Mouse (Mus musculus) forebrain, postnatal 0 days (tissue): ENCODE results near the gene Camk1d. TPM values are rescaled to one million over a fixed set of nuclear protein-coding genes. Genes with fewer than 3 reads are reported as not detected.
A peak's percentile ranks its signal among the peaks of the same experiment; 100 is the strongest.
"Not testable (repeated sequence)": the region's sequence is repeated elsewhere in the genome, so short reads cannot be mapped to it uniquely, and the experiment has no call there.

Experiments used
- ATAC-seq: fragments of 200-750 bp; cut with Nextera tagmentation; 2 replicates; pipeline ENCODE4 v1.8.0; 2017; ENCODE audit warnings: mild to moderate bottlenecking, moderate library complexity
- DNase-seq: peaks from one replicate; pipeline ENCODE4 v3.0.0-alpha.2; 2015
- H3K27ac ChIP-seq: fragments of 300-500 bp; sonication (generic); 2 replicates; pipeline ENCODE4 v1.5.1; 2014; ENCODE audit warnings: low read depth, mild to moderate bottlenecking, antibody characterized with exemption, low read length, moderate library complexity, mixed read lengths
- H3K27me3 ChIP-seq: fragments of 300-500 bp; sonication (generic); 2 replicates; pipeline ENCODE4 v1.6.1; 2014; ENCODE audit warnings: mild to moderate bottlenecking, low read length, mixed read lengths; ENCODE audit not compliant: insufficient read depth
- H3K36me3 ChIP-seq: fragments of 300-500 bp; sonication (generic); 2 replicates; pipeline ENCODE4 v1.6.1; 2014; ENCODE audit warnings: mild to moderate bottlenecking, moderate library complexity; ENCODE audit not compliant: insufficient read depth
- H3K4me1 ChIP-seq: fragments of 300-500 bp; sonication (generic); 2 replicates; pipeline ENCODE4 v1.6.1; 2014; ENCODE audit warnings: antibody characterized with exemption; ENCODE audit not compliant: insufficient read depth
- H3K4me2 ChIP-seq: fragments of 300-500 bp; sonication (generic); 2 replicates; pipeline ENCODE4 v1.6.1; 2014; ENCODE audit warnings: low read depth, mild to moderate bottlenecking, moderate library complexity
- H3K4me3 ChIP-seq: fragments of 300-500 bp; sonication (generic); 2 replicates; pipeline ENCODE4 v1.5.1; 2014; ENCODE audit warnings: low read depth, low read length, mixed read lengths
- H3K9ac ChIP-seq: fragments of 300-500 bp; sonication (generic); 2 replicates; pipeline ENCODE4 v1.6.1; 2014; ENCODE audit warnings: mild to moderate bottlenecking
- H3K9me3 ChIP-seq: fragments of 300-500 bp; sonication (generic); 2 replicates; pipeline ENCODE4 v1.6.1; 2016; ENCODE audit warnings: low read length
- CTCF ChIP-seq: sonication (generic); IDR thresholded peaks from 2 replicates; pipeline ENCODE4 v1.5.1; 2016; ENCODE audit warnings: antibody characterized with exemption, control low read depth, low read depth
- WGBS: fragments of 180-500 bp; shearing (Covaris S2); extraction: QIAGEN DNeasy Blood & Tissue Kit; methylation state at CpG from one replicate; pipeline ENCODE4 v1.1.7; 2014; 5-methylcytosine and 5-hydroxymethylcytosine counted together
- polyA plus RNA-seq: library from polyadenylated mRNA; unstranded; fragments of >200 nt; fragmentation: Nextera tagmentation; extraction: Ambion mirVana; gene quantifications from 2 replicates; pipeline ENCODE4 v1.2.1, GENCODE M21; 2015
- total RNA-seq: library from RNA; depleted of rRNA; stranded (reverse); fragments of >200 nt; gene quantifications from 2 replicates; pipeline ENCODE4 v1.2.3, GENCODE M21; 2014

The Camk1d gene
- total and polyA plus RNA-seq, 2 experiments from 2014 or later, result 10.5 to 29.0 TPM

DNA sequence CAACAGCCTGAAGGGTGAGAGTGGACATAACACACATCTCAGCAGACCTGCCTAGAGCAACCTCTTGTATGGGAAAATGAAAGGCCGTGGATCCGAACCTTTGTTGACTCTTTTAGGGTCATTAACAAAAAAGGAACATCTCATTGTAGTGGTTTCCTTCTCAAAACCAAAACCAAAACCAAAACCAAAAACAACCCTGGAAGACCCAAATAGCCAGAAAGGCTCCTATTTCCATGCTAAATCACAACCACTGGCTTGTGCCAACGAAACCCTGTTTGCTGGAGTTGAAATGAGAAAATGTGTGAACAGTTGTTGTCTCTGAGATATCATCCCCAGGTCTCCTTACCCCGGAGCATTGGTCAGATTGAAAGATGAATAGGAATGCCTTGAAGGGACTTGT lies 321.8 kb downstream of the Camk1d start:
- DNase-seq (no peak), ATAC-seq (no peak)
- Histone ChIP-seq H3K4me1 (no peaks in the 10 kb centered on the region), H3K4me3 (no peak overlapping the region), H3K36me3 (no peaks in the 10 kb centered on the region), H3K9me3 (no peaks in the 10 kb centered on the region), H3K27ac (no peak overlapping the region), H3K9ac (no peak overlapping the region), H3K4me2 (no peak overlapping the region), H3K27me3 (no peaks in the 10 kb centered on the region)
- 93% methylated on average over 4 of the region's 4 CpGs for WGBS
- TF ChIP-seq CTCF, result no peak

- ATAC-seq (no peak), DNase-seq (no peak)
- WGBS, result 64% methylated on average over 7 of the region's 7 CpGs
- no peaks in the 10 kb centered on the region for H3K27me3 ChIP-seq
- H3K36me3 ChIP-seq, result no peaks in the 10 kb centered on the region
- no peak overlapping the region for H3K9ac ChIP-seq
- H3K4me1 ChIP-seq, result no peaks in the 10 kb centered on the region
- H3K4me3 ChIP-seq, result no peak overlapping the region
- TF ChIP-seq CTCF, result no peak
- no peak overlapping the region for H3K27ac ChIP-seq
- no peaks in the 10 kb centered on the region for H3K9me3 ChIP-seq
- no peak overlapping the region for H3K4me2 ChIP-seq
Observed at GRCm38 (mm10) chr2:5388381-5388780, 325.9 kb downstream of the Camk1d start.

- Histone ChIP-seq H3K36me3 (no peaks in the 10 kb centered on the region), H3K27me3 (no peaks in the 10 kb centered on the region), H3K4me1 (peaks cover 7% of the 10 kb centered on the region; the same call in 1 of the 2 replicates), H3K27ac (no peak overlapping the region), H3K9ac (no peak overlapping the region), H3K9me3 (no peaks in the 10 kb centered on the region), H3K4me3 (no peak overlapping the region), H3K4me2 (no peak overlapping the region)
- ATAC-seq (no peak), DNase-seq (no peak)
- WGBS, result 24% methylated on average over 12 of the region's 12 CpGs
- TF ChIP-seq CTCF, result no peak
Observed at GRCm38 (mm10) chr2:5381712-5382710, 332.3 kb downstream of the Camk1d start.

GRCm38 (mm10) chr2:5380973-5381372 lies 333.3 kb downstream of the Camk1d start:
- H3K4me2 ChIP-seq, result no peak overlapping the region
- ATAC-seq (no peak), DNase-seq (no peak)
- no peaks in the 10 kb centered on the region for H3K27me3 ChIP-seq
- WGBS, result 62% methylated on average over 7 of the region's 7 CpGs
- no peak overlapping the region for H3K27ac ChIP-seq
- H3K36me3 ChIP-seq, result no peaks in the 10 kb centered on the region
- TF ChIP-seq CTCF, result no peak
- peaks cover 7% of the 10 kb centered on the region; the same call in 1 of the 2 replicates for H3K4me1 ChIP-seq
- H3K4me3 ChIP-seq, result no peak overlapping the region
- H3K9ac ChIP-seq, result no peak overlapping the region
- H3K9me3 ChIP-seq, result no peaks in the 10 kb centered on the region

DNA sequence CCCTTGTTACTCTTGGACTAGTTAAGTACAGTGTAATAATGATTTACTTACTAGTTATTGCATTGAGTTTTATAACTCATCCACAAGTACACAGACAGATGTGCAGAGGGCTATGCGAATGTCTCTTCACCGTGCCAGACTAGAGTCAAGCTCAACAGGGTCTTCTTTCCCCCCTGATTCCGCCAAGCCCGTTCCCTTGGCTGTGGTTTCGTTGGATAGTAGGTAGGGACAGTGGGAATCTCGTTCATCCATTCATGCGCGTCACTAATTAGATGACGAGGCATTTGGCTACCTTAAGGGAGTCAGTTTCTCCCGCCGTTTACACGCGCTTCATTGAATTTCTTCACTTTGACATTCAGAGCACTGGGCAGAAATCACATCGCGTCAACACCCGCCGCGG lies 335.4 kb downstream of the Camk1d start:
- not testable (repeated sequence) for H3K27me3 ChIP-seq, H3K27ac ChIP-seq, H3K36me3 ChIP-seq, H3K4me2 ChIP-seq, ATAC-seq, H3K4me1 ChIP-seq, H3K9me3 ChIP-seq, H3K9ac ChIP-seq, H3K4me3 ChIP-seq
- WGBS, result 47% methylated on average over 18 of the region's 18 CpGs
- peak; percentile 75 for DNase-seq

DNA sequence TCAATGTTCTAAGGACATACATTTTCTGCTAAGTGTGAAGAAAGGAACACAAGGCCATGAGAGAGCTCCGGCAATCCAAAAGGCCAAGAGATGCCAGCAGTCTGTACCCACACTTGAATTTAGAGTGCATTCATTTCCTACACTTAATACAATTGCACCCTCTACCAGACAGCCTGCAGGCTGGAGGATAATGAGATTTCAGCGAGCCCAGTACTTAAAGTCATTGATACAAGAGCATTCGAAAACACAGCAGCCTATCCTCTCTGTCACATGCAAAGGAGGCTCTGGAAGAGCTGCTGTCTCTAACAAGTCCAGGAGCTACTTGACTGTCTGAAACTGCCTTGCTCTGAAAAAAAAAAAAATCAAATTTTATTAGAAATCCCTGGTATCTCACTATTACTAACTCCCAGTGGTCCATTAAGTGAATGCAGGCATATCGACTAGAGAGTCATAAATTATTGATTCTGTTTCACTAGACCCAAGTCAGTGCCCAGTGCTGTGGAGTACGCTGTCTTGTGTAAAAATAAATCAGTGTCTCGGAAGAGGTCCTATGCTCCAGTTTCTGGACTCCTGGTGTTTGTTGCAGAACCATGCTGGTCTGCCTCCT lies 336.1 kb downstream of the Camk1d start:
- TF ChIP-seq CTCF, result no peak
- Histone ChIP-seq H3K9me3 (no peaks in the 10 kb centered on the region), H3K36me3 (no peaks in the 10 kb centered on the region), H3K4me3 (no peak overlapping the region), H3K4me1 (peaks cover 7% of the 10 kb centered on the region; the same call in 1 of the 2 replicates), H3K4me2 (no peak overlapping the region), H3K9ac (no peak overlapping the region), H3K27ac (no peak overlapping the region), H3K27me3 (no peaks in the 10 kb centered on the region)
- DNase-seq (no peak), ATAC-seq (no peak)
- WGBS, result 45% methylated on average over 6 of the region's 6 CpGs

- 57% methylated on average over 6 of the region's 6 CpGs for WGBS
- Histone ChIP-seq H3K27me3 (no peaks in the 10 kb centered on the region), H3K4me2 (no peak overlapping the region), H3K4me3 (no peak overlapping the region), H3K27ac (no peak overlapping the region), H3K4me1 (no peaks in the 10 kb centered on the region; the same call in 1 of the 2 replicates), H3K36me3 (no peaks in the 10 kb centered on the region), H3K9me3 (no peaks in the 10 kb centered on the region), H3K9ac (no peak overlapping the region)
- TF ChIP-seq CTCF, result no peak
- DNase-seq, result no peak
- ATAC-seq, result no peak
Observed at GRCm38 (mm10) chr2:5372886-5373429, 341.4 kb downstream of the Camk1d start.
